Mouse (Mus musculus) left cerebral cortex, adult 18-20 months (tissue): ENCODE results near the gene Sptbn4. TPM values are rescaled to one million over a fixed set of nuclear protein-coding genes. Genes with fewer than 3 reads are reported as not detected.
"Not testable (repeated sequence)": the region's sequence is repeated elsewhere in the genome, so short reads cannot be mapped to it uniquely, and the experiment has no call there.

Experiments used
- DNase-seq, 2 experiments: peaks; one replicate each; pipeline ENCODE4 v3.0.0; 2021 to 2022; ENCODE audit warnings: low spot score in 2 of 2, mixed read lengths in 1 of 2
- long read RNA-seq, 2 experiments: library from polyadenylated mRNA; stranded (forward); transcript quantifications; one replicate each; pipeline ENCODE4 v2.0.0; 2021
- total RNA-seq, 2 experiments: library from RNA; stranded (reverse); gene quantifications; 2 replicates each; pipeline ENCODE4 v1.2.3; 2021

The Sptbn4 gene
- total RNA-seq, result 100 to 1,000 TPM; 139 to 142 TPM
- long read RNA-seq, experiment 1, full-length matches to known transcripts, result 59 of 130 reads
- long read RNA-seq, experiment 1, partial matches to known transcripts, result 59 of 130 reads
- long read RNA-seq, experiment 1, other reads (novel, unspliced or antisense), result 12 of 130 reads
- long read RNA-seq, experiment 2, full-length matches to known transcripts, result 38 of 80 reads
- long read RNA-seq, experiment 2, partial matches to known transcripts, result 27 of 80 reads
- long read RNA-seq, experiment 2, other reads (novel, unspliced or antisense), result 15 of 80 reads

- DNase-seq, result peak; percentile 92 to 95
Observed at GRCm38 (mm10) chr7:27447419-27448286, at the start of gene Sptbn4, which contains the start of gene Blvrb. Gene Sptbn4, minus strand, starts transcription at chr7:27447686. Gene Blvrb, plus strand, starts transcription at chr7:27447978.

- not testable (repeated sequence) for DNase-seq
Observed at GRCm38 (mm10) chr7:27494659-27495367, 47.3 kb upstream of the Sptbn4 start.

GRCm38 (mm10) chr7:27493450-27493849 lies 46.0 kb upstream of the Sptbn4 start:
- DNase-seq, result no peak

GRCm38 (mm10) chr7:27493022-27493421 lies 45.5 kb upstream of the Sptbn4 start:
- DNase-seq, result no peak

- DNase-seq, result no peak
Observed at GRCm38 (mm10) chr7:27491856-27492255, 44.4 kb upstream of the Sptbn4 start.

- peak; percentile 79 to 83 for DNase-seq
Observed at GRCm38 (mm10) chr7:27490543-27491329, 43.2 kb upstream of the Sptbn4 start.

GRCm38 (mm10) chr7:27490227-27490542 lies 42.7 kb upstream of the Sptbn4 start:
- no peak for DNase-seq

GRCm38 (mm10) chr7:27489270-27489869 lies 41.9 kb upstream of the Sptbn4 start:
- DNase-seq, result no peak

- DNase-seq, result peak; percentile 69 to 77
Observed at GRCm38 (mm10) chr7:27487740-27488268, 40.3 kb upstream of the Sptbn4 start.

- peak; percentile 99 to 100 for DNase-seq
Observed at GRCm38 (mm10) chr7:27486770-27487697, 39.5 kb upstream of the Sptbn4 start, which contains the start of gene Sertad1. Gene Sertad1, plus strand, starts transcription at chr7:27486910.

GRCm38 (mm10) chr7:27486102-27486769 lies 38.8 kb upstream of the Sptbn4 start:
- no peak for DNase-seq

GRCm38 (mm10) chr7:27483860-27484259 lies 36.4 kb upstream of the Sptbn4 start:
- DNase-seq, result no peak

GRCm38 (mm10) chr7:27481627-27481969 lies 34.1 kb upstream of the Sptbn4 start:
- peak; percentile 59 to 68 for DNase-seq

- no peak for DNase-seq
Observed at GRCm38 (mm10) chr7:27480927-27481626, 33.6 kb upstream of the Sptbn4 start.

GRCm38 (mm10) chr7:27480506-27480905 lies 33.0 kb upstream of the Sptbn4 start:
- DNase-seq, result no peak

- no peak for DNase-seq
Observed at GRCm38 (mm10) chr7:27479750-27480149, 32.3 kb upstream of the Sptbn4 start.

- DNase-seq, result no peak
Observed at GRCm38 (mm10) chr7:27478561-27478960, 31.1 kb upstream of the Sptbn4 start.

- DNase-seq, result no peak
Observed at GRCm38 (mm10) chr7:27476098-27476635, 28.7 kb upstream of the Sptbn4 start.
